Mouse (Mus musculus) heart, postnatal 14 days (tissue): Measurements from ENCODE around the gene Gm45717. TPM values are rescaled to one million over a fixed set of nuclear protein-coding genes. Genes with fewer than 3 reads are reported as not detected.

Experiments used
- DNase-seq, 2 experiments: peaks; one replicate each; pipeline ENCODE4 v3.0.0; 2021 to 2022
- intact Hi-C: fragments of 180-260 bp; cut with DNase I; formaldehyde crosslinking; loops from one replicate; pipeline ENCODE4 v1.15.1; 2025
- total RNA-seq, 2 experiments: library from RNA; stranded (reverse); gene quantifications; 2 replicates each; pipeline ENCODE4 v1.2.3; 2021

The Gm45717 gene
- total RNA-seq, 2 experiments from 2014 or later = not detected

DNA sequence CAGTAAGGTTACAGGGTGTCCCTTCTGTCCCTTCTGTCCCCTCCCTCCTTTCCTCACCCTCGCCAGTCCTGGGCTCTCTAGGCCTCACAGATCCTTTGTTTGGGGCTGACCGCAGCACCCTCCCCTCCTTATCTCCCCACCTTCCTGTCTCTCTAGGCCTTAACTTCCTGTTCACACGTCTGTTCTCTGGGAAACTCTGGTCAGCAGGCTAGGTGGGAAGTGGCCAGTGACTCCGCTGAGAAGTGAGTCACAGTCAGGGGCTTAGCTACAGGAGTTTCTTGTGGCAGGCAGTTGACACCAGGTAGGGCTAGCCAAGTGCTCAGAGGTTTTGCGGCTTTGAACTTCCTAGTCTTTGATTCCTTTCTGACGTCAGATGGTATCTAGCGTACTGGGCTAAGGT lies 8.8 kb downstream of the Gm45717 start:
- peak in 1 of 2 experiments; percentile 25 for DNase-seq
- intact Hi-C loops = no loop called here

GRCm38 (mm10) chr7:140946311-140946710 lies 9.4 kb downstream of the Gm45717 start:
- intact Hi-C loops = no loop called here
- DNase-seq = no peak

DNA sequence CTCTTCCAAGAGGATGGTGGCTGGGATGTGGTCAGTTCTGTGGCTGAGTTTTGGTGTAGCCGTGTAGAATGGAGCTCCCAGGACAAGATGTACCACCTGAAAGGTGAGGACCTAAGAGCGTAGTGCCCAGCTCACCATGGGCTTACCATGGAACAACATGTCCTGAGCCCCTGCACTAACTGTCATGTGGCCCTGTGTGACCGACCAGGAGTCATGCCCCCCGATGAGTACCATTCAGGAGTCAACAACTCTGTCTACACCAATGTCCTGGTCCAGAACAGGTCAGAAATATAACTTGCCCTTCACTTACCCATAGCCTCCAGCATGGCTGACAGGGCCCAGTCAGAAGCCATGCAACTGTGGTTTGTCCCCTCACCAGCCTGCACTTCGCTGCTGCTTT lies 10.5 kb downstream of the Gm45717 start:
- no peak for DNase-seq
- intact Hi-C loops = no loop called here

DNA sequence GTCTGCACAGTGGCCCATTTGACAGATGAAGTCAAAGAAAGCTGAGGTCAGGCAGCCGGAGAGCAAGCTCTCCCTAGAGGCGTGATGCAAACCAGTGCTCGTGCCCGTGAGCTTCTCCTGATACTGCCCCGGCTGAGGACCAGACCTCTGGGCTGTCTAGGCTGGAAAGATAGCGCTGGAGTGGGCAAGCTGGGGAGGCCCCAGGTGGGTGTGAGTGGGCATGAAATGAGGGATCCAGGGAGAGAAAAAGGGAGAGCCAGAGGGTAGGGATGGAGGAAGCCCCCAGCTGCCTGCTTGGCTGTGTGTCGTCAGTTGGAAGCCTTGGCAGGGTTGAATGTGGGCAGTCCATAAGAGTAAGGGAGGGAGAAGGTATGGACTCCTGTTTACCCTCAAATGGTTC lies 11.5 kb downstream of the Gm45717 start:
- DNase-seq = no peak
- intact Hi-C loops = no loop called here

DNA sequence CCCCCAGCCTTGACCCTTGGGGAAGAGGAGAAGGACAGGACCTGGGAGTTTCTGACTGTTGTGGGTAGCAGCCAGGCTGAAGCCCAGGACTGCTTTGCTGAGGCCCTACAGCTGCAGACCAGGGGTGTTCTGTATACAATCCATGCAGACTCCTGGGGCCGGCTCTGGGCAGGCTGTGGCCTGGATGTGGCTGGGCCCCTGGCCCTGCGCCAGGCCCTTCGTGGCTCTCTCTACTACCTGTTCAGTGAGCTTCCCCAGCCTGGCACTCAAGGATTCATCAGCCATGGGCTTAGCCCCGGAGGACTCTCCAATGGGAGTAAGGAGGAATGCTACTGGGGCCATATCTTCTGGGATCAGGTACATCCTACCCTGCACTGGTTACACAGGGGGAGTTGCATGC lies 12.4 kb downstream of the Gm45717 start:
- DNase-seq = no peak
- intact Hi-C loops = no loop called here

DNA sequence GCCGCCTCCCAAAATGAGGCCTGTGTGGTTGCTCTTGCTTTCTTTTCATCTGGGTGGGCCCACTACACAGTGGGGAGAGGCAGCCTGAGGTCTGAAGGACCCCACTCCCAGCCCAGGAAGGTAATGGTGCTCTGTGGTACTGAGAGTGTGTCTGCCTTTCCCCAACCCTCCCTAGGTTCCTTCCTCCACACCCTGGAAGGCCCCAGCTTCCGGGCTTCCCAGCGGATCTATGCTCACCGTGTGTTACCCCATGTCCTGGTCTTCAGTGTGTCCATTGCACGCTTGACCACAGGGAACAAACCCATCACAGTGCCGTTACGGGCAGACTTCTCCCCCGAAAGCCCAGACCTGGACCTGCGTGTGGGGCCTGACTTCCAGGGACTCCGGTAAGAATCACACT lies 12.9 kb downstream of the Gm45717 start:
- no peak for DNase-seq
- intact Hi-C loops = no loop called here

DNA sequence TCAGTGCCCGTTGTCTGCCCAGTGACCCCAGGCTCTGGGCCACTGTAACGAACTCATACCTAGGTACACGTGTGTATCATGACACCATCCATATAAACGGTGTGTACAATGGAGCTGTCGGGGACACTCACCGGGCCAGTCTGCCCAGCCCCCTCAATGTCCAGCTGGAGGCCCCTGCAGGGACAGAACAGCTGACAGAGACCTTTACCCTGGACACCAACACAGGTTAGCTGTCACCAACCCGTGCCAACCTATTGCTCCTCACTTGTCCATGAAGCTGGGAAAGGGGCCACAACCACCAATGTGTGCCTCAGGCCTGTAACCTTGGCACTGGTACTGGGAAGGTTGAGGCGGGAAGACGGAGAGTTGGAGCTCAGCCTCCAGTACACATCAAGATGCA lies 13.4 kb downstream of the Gm45717 start:
- intact Hi-C loops = no loop called here
- DNase-seq = no peak

DNA sequence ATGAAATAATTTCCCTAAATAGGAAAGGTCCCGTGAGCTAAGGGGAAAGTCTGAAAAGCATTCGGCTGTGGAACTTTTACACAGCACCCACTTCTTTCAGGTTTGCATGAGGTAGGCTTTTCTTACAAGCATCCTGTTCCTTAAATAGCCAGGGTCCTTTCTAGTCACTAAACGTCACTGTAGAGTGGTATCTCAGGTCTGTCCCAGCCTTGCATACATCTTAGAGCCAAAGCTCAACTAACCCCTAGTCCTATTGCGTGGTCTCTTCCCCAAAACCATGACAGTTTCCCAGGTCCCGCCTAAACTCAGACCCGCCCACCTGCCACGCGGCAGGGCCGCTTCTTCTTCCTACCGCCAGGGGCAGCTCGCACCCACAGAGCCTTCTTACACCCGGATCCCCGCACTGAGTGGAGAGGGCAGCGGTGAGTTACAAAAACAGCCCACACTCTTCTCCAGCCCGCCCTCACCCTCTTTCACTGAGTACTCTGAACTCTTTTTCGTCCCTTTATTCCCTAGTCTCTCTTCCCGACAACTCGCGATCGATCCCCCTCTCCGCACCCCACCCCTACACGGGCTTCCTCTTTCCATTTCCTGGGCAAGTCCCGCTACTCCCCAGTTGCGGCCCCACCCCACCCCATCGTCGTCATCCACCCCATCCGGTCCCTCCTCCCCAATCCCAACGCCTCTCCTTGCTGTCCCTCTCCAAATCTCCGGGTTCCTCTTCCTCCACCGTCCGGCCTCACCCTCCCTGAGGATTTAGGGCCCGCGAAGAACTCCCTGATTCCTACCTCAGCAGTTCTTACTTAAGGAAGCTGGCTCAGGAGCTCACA lies 14.3 kb downstream of the Gm45717 start, which contains the start of gene Pgghg:
Pgghg (plus strand) TSS at position 170 of the 830 bp plus-strand sequence.
- peak; percentile 87 for DNase-seq
- intact Hi-C loops = loop anchor here (1.0 to 2.0 kb wide), 3 partner anchors 13 to 107 kb away; partner anchors contain the start of genes Bet1l, Gm45717, Gm45785 and Ifitm2

GRCm38 (mm10) chr7:140939669-140940171 lies 16.0 kb downstream of the Gm45717 start:
- intact Hi-C loops = loop anchor here (2.0 kb wide), 3 partner anchors 15 to 83 kb away; partner anchors contain the start of genes Bet1l, Gm45717, Gm45785 and Ifitm2
- peak in 1 of 2 experiments; percentile 28 for DNase-seq

DNA sequence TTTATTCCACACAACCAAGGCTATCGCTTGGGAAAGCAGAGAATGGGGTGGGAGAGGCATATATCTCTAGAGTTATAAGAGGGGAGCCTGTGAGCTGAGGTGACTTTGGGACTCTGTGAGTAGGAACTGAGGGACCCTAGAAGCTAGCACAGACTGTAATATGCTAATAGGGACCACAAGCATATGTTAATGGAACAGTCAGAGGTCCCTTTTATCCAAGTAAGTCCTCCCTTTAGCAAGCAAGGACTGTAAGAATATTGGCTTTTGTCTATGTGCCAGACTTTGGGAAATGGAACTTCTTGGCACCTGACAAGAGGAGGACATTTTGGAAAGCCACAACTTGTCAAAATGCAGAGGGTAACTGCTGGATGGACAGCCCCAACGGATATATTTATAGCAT lies 16.8 kb downstream of the Gm45717 start:
- intact Hi-C loops = loop anchor here (2.0 kb wide), 1 partner anchor 30 kb away; no protein-coding TSS in a partner anchor
- DNase-seq = no peak

- no peak for DNase-seq
- intact Hi-C loops = loop anchor here (2.0 kb wide), 1 partner anchor 30 kb away; no protein-coding TSS in a partner anchor
Measured at GRCm38 (mm10) chr7:140938436-140938835, 17.3 kb downstream of the Gm45717 start.

- DNase-seq = no peak
- intact Hi-C loops = no loop called here
Measured at GRCm38 (mm10) chr7:140927181-140927580, 28.6 kb downstream of the Gm45717 start.

- DNase-seq = no peak
- intact Hi-C loops = no loop called here
Measured at GRCm38 (mm10) chr7:140923070-140923775, 32.5 kb downstream of the Gm45717 start.

DNA sequence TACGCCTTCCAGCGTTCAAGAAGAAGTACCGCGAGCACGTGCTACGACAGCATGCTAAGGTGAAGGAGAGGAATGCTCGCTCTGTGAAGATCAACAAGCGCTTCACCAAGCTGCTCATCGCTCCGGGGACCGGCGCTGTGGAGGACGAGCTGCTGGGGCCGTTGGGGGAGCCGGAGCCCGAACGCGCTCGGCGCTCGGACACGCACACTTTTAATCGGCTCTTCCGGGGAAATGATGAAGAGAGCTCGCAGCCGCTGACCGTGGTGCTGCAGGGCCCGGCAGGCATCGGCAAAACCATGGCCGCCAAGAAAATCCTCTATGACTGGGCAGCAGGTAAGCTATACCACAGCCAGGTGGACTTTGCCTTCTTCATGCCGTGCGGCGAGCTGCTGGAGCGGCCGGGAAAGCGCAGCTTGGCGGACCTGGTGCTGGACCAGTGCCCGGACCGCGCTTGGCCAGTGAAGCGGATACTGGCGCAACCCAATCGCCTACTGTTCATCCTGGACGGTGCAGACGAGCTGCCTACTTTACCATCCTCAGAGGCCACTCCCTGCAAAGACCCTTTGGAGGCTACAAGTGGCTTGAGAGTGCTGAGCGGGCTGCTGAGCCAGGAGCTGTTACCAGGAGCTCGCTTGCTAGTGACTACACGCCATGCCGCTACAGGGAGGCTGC lies 33.2 kb downstream of the Gm45717 start:
- DNase-seq = peak; percentile 62 to 64
- intact Hi-C loops = no loop called here

GRCm38 (mm10) chr7:140921225-140921975 lies 34.3 kb downstream of the Gm45717 start:
- no peak for DNase-seq
- intact Hi-C loops = no loop called here

GRCm38 (mm10) chr7:140920418-140921029 lies 35.2 kb downstream of the Gm45717 start, which contains the start of gene Nlrp6:
Gene Nlrp6, plus strand, starts transcription at chr7:140920902.
- DNase-seq = no peak
- intact Hi-C loops = no loop called here

- no peak for DNase-seq
- intact Hi-C loops = no loop called here
Measured at GRCm38 (mm10) chr7:140919911-140920310, 35.8 kb downstream of the Gm45717 start.

GRCm38 (mm10) chr7:140914031-140914690 lies 41.6 kb downstream of the Gm45717 start:
- no peak for DNase-seq

More at GRCm38 (mm10) chr7:140914031-140914690, 41.6 kb downstream of the Gm45717 start:
- intact Hi-C loops = no loop called here
